Mouse (Mus musculus): ENCODE results near the gene Egln1. TPM values are rescaled to one million over a fixed set of nuclear protein-coding genes. Genes with fewer than 3 reads are reported as not detected.

Gene Egln1
- total and polyA plus RNA-seq, 3 experiments = 146 to 374 (median 331) TPM

DNA sequence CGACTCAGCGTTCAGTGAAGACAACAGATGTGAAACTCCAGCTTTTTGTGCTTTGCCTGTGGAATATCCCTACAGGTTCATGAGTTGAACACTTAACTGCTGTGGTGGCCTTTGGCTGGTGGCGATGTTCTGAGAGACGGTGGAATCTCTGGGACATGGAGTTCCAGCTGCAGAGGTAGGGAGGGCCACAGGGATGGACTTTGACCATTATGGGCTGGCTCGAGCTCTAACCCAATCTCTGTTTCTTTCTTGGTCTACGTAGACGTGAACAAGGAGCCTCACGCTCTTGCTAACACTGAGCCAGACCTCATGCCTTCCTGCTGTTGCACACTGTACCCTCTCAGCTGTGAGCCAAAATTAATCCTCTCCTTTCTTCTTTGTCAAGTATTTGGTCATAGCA is 15.8 kb upstream of the Egln1 start:
- H3K36me3 ChIP-seq (ENCODE audit: control insufficient read depth, insufficient read depth, low read length) = no peaks in the 10 kb centered on the region
- H3K79me2 ChIP-seq (replicated peaks; ENCODE audit: control insufficient read depth, insufficient read depth, low read length) = no peaks in the 10 kb centered on the region
- no peaks in the 10 kb centered on the region for H3K4me1 ChIP-seq (ENCODE audit: control insufficient read depth, insufficient read depth, low read length)
- 89% methylated on average over 8 of the region's 8 CpGs for WGBS
- no peak overlapping the region for H3K4me3 ChIP-seq
- TF ChIP-seq POLR2A (IDR thresholded peaks at IDR 0.05; ENCODE audit: insufficient read depth, low read depth, low read length) (no peak), CTCF (IDR thresholded peaks at IDR 0.05) (no peak), EP300 (IDR thresholded peaks at IDR 0.05; ENCODE audit: insufficient read depth, low read depth, low read length) (no peak)
- no peak for DNase-seq
- no peaks in the 10 kb centered on the region for H3K27me3 ChIP-seq (ENCODE audit: control insufficient read depth, insufficient read depth, low read length)
- intact Hi-C loops (cut with DNase I) = no loop called here
- H3K27ac ChIP-seq = no peak overlapping the region
- no peak overlapping the region for H3K9ac ChIP-seq (ENCODE audit: low read depth, low read length)

- H3K27ac ChIP-seq = no peak overlapping the region
- no peaks in the 10 kb centered on the region for H3K79me2 ChIP-seq (replicated peaks; ENCODE audit: control insufficient read depth, insufficient read depth, low read length)
- H3K4me1 ChIP-seq (ENCODE audit: control insufficient read depth, insufficient read depth, low read length) = no peaks in the 10 kb centered on the region
- H3K27me3 ChIP-seq (ENCODE audit: control insufficient read depth, insufficient read depth, low read length) = no peaks in the 10 kb centered on the region
- H3K4me3 ChIP-seq = no peak overlapping the region
- no peak overlapping the region for H3K9ac ChIP-seq (ENCODE audit: low read depth, low read length)
- H3K36me3 ChIP-seq (ENCODE audit: control insufficient read depth, insufficient read depth, low read length) = no peaks in the 10 kb centered on the region
- WGBS = 77% methylated on average over 5 of the region's 5 CpGs
- intact Hi-C loops (cut with DNase I) = no loop called here
- TF ChIP-seq EP300 (IDR thresholded peaks at IDR 0.05; ENCODE audit: insufficient read depth, low read depth, low read length) (no peak), CTCF (IDR thresholded peaks at IDR 0.05) (no peak), POLR2A (IDR thresholded peaks at IDR 0.05; ENCODE audit: insufficient read depth, low read depth, low read length) (no peak)
- DNase-seq = no peak
Observed at GRCm38 (mm10) chr8:124963246-124963645, 14.1 kb upstream of the Egln1 start.

- no peaks in the 10 kb centered on the region for H3K4me1 ChIP-seq (ENCODE audit: control insufficient read depth, insufficient read depth, low read length)
- 37% methylated on average over 8 of the region's 8 CpGs for WGBS
- no peaks in the 10 kb centered on the region for H3K36me3 ChIP-seq (ENCODE audit: control insufficient read depth, insufficient read depth, low read length)
- no peak overlapping the region for H3K4me3 ChIP-seq
- no peaks in the 10 kb centered on the region for H3K27me3 ChIP-seq (ENCODE audit: control insufficient read depth, insufficient read depth, low read length)
- no peak overlapping the region for H3K9ac ChIP-seq (ENCODE audit: low read depth, low read length)
- intact Hi-C loops (cut with DNase I) = no loop called here
- no peak for DNase-seq
- H3K79me2 ChIP-seq (replicated peaks; ENCODE audit: control insufficient read depth, insufficient read depth, low read length) = no peaks in the 10 kb centered on the region
- no peak overlapping the region for H3K27ac ChIP-seq
- TF ChIP-seq EP300 (IDR thresholded peaks at IDR 0.05; ENCODE audit: insufficient read depth, low read depth, low read length) (no peak), POLR2A (IDR thresholded peaks at IDR 0.05; ENCODE audit: insufficient read depth, low read depth, low read length) (no peak), CTCF (IDR thresholded peaks at IDR 0.05) (no peak)
Observed at GRCm38 (mm10) chr8:124960226-124960880, 11.2 kb upstream of the Egln1 start.

DNA sequence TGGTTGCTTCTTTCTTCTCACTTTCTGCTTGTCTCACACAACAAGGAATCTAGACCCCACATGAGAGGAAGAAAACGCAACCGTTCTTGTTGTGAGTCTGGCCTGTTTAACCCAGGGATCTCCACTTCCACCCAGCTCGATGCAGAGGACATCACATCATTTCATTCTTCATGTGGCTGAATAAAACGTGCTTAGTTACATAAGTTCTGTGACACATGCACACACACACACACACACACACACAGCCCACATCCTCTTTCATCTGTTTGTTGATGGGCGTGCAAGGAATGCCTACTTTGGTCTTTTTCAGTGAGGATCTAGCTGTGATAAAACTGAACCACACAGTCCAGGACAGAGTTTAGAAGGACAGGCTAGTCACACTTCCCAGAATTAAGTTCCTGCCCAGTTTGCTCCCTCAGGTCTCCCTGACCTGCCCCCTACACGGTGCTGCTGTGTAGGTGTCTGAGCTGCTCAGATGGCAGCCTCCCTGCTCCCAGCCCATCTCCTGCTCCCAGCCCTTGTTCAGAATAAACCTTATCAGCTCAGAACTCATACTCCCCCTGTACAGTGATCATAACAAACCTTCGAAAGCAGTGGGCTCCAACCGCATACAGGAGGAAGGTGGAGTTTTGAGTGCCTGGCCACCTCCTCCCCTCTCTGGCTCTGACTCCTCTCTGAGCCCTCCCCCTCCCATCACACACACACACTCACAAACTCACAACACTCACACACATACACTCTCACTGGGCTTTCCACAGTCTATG is 10.5 kb upstream of the Egln1 start:
- intact Hi-C loops (cut with DNase I) = no loop called here
- Histone ChIP-seq H3K36me3 (ENCODE audit: control insufficient read depth, insufficient read depth, low read length) (no peaks in the 10 kb centered on the region), H3K27me3 (ENCODE audit: control insufficient read depth, insufficient read depth, low read length) (no peaks in the 10 kb centered on the region), H3K9ac (ENCODE audit: low read depth, low read length) (no peak overlapping the region), H3K4me3 (no peak overlapping the region), H3K79me2 (replicated peaks; ENCODE audit: control insufficient read depth, insufficient read depth, low read length) (no peaks in the 10 kb centered on the region), H3K27ac (no peak overlapping the region), H3K4me1 (ENCODE audit: control insufficient read depth, insufficient read depth, low read length) (no peaks in the 10 kb centered on the region)
- WGBS = 44% methylated on average over 8 of the region's 8 CpGs
- TF ChIP-seq POLR2A (IDR thresholded peaks at IDR 0.05; ENCODE audit: insufficient read depth, low read depth, low read length) = no peak
- TF ChIP-seq EP300 (IDR thresholded peaks at IDR 0.05; ENCODE audit: insufficient read depth, low read depth, low read length) = no peak
- TF ChIP-seq CTCF (IDR thresholded peaks at IDR 0.05) = no peak
- no peak for DNase-seq

GRCm38 (mm10) chr8:124954572-124955082 is 5.5 kb upstream of the Egln1 start:
- H3K4me3 ChIP-seq = no peak overlapping the region
- TF ChIP-seq CTCF (IDR thresholded peaks at IDR 0.05) (no peak), POLR2A (IDR thresholded peaks at IDR 0.05; ENCODE audit: insufficient read depth, low read depth, low read length) (no peak), EP300 (IDR thresholded peaks at IDR 0.05; ENCODE audit: insufficient read depth, low read depth, low read length) (no peak)
- DNase-seq = no peak
- H3K36me3 ChIP-seq (ENCODE audit: control insufficient read depth, insufficient read depth, low read length) = no peaks in the 10 kb centered on the region
- WGBS = 69% methylated on average over 8 of the region's 8 CpGs
- H3K79me2 ChIP-seq (replicated peaks; ENCODE audit: control insufficient read depth, insufficient read depth, low read length) = no peaks in the 10 kb centered on the region
- H3K9ac ChIP-seq (ENCODE audit: low read depth, low read length) = no peak overlapping the region
- H3K4me1 ChIP-seq (ENCODE audit: control insufficient read depth, insufficient read depth, low read length) = peaks cover 9% of the 10 kb centered on the region
- H3K27me3 ChIP-seq (ENCODE audit: control insufficient read depth, insufficient read depth, low read length) = no peaks in the 10 kb centered on the region
- H3K27ac ChIP-seq = no peak overlapping the region
- intact Hi-C loops (cut with DNase I) = no loop called here

DNA sequence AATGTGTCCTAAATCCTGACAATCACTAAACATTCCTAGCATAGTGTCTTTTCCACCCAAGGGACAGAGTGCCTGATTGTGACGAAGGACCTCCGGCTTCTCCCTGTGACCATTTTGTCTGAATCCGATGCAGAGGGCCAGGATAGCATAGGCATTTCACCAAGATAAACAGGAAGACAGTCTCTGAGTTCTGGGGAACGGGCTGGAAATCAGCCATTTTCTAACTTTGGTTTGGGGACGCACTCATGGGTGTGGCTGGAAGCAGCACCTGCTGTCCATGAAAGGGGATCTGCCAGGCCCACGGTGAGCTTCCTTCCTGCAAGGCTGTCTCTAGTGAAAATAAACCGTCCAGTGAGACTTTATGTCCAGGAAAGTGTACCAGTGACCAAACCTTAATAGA is 4.1 kb upstream of the Egln1 start:
- H3K27ac ChIP-seq = peak overlapping the region; percentile 67
- DNase-seq = peak in 1 of 2 experiments; percentile 71
- peaks cover 2% of the 10 kb centered on the region; the same call in 1 of the 2 replicates for H3K79me2 ChIP-seq (replicated peaks; ENCODE audit: control insufficient read depth, insufficient read depth, low read length)
- peaks cover 9% of the 10 kb centered on the region for H3K4me1 ChIP-seq (ENCODE audit: control insufficient read depth, insufficient read depth, low read length)
- H3K9ac ChIP-seq (ENCODE audit: low read depth, low read length) = no peak overlapping the region
- WGBS = 37% methylated on average over 7 of the region's 7 CpGs
- no peak overlapping the region for H3K4me3 ChIP-seq
- intact Hi-C loops (cut with DNase I) = loop anchor here (2.0 kb wide), 1 partner anchor 86 kb away; no protein-coding TSS in a partner anchor
- no peaks in the 10 kb centered on the region for H3K36me3 ChIP-seq (ENCODE audit: control insufficient read depth, insufficient read depth, low read length)
- no peaks in the 10 kb centered on the region for H3K27me3 ChIP-seq (ENCODE audit: control insufficient read depth, insufficient read depth, low read length)
- TF ChIP-seq POLR2A (IDR thresholded peaks at IDR 0.05; ENCODE audit: insufficient read depth, low read depth, low read length) (no peak), EP300 (IDR thresholded peaks at IDR 0.05; ENCODE audit: insufficient read depth, low read depth, low read length) (peak; percentile 77)
